Mouse (Mus musculus): ENCODE results near the gene Ppfia3.

GRCm38 (mm10) chr7:45374620-45375019 lies 7.8 kb upstream of the Ppfia3 start:
- TF ChIP-seq CTCF (IDR thresholded peaks at IDR 0.05; ENCODE audit: borderline replicate concordance, insufficient read depth, low read length) (no peak), POLR2A (IDR thresholded peaks at IDR 0.05; ENCODE audit: low read depth, low read length) (no peak)

Measured in embryonic fibroblast, embryonic 13.5 days (primary cell).